Mouse (Mus musculus): ENCODE measurements at regions not wholly inside any gene's neighbourhood (a gene's known extent, or its start where the extent isn't known, plus 50 kb on each side); places are given as distances from the start of the nearest gene placed in this dataset.
A peak's percentile ranks its signal among the peaks of the same experiment; 100 is the strongest.

- Histone ChIP-seq H3K27ac (ENCODE audit: low read depth, low read length) (no peak overlapping the region), H3K9ac (ENCODE audit: low read length) (no peak overlapping the region), H3K4me2 (ENCODE audit: low read length) (no peak overlapping the region)
Measured at GRCm38 (mm10) chr14:46647319-46647974, 112.9 kb upstream of the Cdkn3 start.

GRCm38 (mm10) chr14:46646673-46647318 is 113.5 kb upstream of the Cdkn3 start:
- no peaks in the 10 kb centered on the region for H3K4me1 ChIP-seq (ENCODE audit: control insufficient read depth, insufficient read depth, low read length)
- H3K27ac ChIP-seq (ENCODE audit: low read depth, low read length): no peak overlapping the region
- peaks cover 53% of the 10 kb centered on the region for H3K27me3 ChIP-seq (replicated peaks; ENCODE audit: control insufficient read depth, insufficient read depth, low read length)
- WGBS: 67% methylated on average over 14 of the region's 14 CpGs
- no peak overlapping the region for H3K9ac ChIP-seq (ENCODE audit: low read length)
- no peaks in the 10 kb centered on the region for H3K9me3 ChIP-seq (replicated peaks; ENCODE audit: control insufficient read depth, low read length)
- DNase-seq (ENCODE audit: low spot score) (no peak), ATAC-seq (no peak)
- H3K4me3 ChIP-seq (ENCODE audit: low read depth, low read length): no peak overlapping the region
- no peak overlapping the region for H3K4me2 ChIP-seq (ENCODE audit: low read length)
- no peaks in the 10 kb centered on the region for H3K36me3 ChIP-seq (ENCODE audit: control insufficient read depth, insufficient read depth, low read length)

More at GRCm38 (mm10) chr14:46647319-46647974, 112.9 kb upstream of the Cdkn3 start:
- DNase-seq (ENCODE audit: low spot score) (peak; percentile 24), ATAC-seq (peak; percentile 10; the same call in 1 of the 2 replicates)
- Histone ChIP-seq H3K4me3 (ENCODE audit: low read depth, low read length) (no peak overlapping the region), H3K36me3 (ENCODE audit: control insufficient read depth, insufficient read depth, low read length) (no peaks in the 10 kb centered on the region), H3K27me3 (replicated peaks; ENCODE audit: control insufficient read depth, insufficient read depth, low read length) (peaks cover 46% of the 10 kb centered on the region), H3K4me1 (ENCODE audit: control insufficient read depth, insufficient read depth, low read length) (no peaks in the 10 kb centered on the region), H3K9me3 (replicated peaks; ENCODE audit: control insufficient read depth, low read length) (no peaks in the 10 kb centered on the region)
- 54% methylated on average over 12 of the region's 12 CpGs for WGBS

DNA sequence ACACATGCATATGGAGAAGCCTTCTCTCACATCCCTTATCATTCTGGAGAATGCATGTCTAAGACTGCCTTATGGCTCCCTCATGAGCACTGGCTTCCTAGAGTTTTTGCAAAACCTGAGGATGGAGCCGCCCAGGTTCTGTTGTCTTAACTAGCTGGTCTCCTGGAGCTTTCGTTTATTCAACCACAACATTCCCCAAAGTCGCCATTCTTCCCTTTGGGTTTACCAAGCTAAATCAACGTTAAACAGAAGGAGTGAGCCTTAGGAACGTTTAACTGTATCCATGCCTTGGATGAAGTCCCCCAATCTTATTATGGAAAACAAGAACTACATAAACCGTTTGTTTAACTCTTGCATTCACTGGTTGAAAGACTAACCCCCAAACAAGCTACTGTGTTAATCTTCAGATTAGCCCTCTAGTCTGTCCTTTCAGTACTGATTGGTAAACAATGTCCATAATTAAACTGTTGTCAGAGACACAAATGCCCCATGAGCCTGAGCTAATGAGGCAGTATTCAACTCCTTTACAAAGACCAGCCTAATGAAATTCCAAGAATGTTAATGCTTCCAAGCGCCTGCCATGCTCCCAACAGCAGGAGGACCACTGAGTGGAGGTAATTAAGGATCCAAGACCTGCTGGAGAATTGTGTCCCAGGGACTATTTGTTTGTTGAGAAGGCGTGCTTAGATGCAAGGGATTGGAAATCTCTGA is 121.1 kb upstream of the Cdkn3 start:
- H3K4me2 ChIP-seq (ENCODE audit: low read length): no peak overlapping the region
- no peak overlapping the region for H3K4me3 ChIP-seq (ENCODE audit: low read depth, low read length)
- H3K9ac ChIP-seq (ENCODE audit: low read length): no peak overlapping the region
- H3K36me3 ChIP-seq (ENCODE audit: control insufficient read depth, insufficient read depth, low read length): no peaks in the 10 kb centered on the region
- no peaks in the 10 kb centered on the region for H3K9me3 ChIP-seq (replicated peaks; ENCODE audit: control insufficient read depth, low read length)
- H3K27ac ChIP-seq (ENCODE audit: low read depth, low read length): no peak overlapping the region
- H3K4me1 ChIP-seq (ENCODE audit: control insufficient read depth, insufficient read depth, low read length): no peaks in the 10 kb centered on the region
- WGBS: 2% methylated on average over 8 of the region's 8 CpGs
- peaks cover 85% of the 10 kb centered on the region for H3K27me3 ChIP-seq (replicated peaks; ENCODE audit: control insufficient read depth, insufficient read depth, low read length)
- DNase-seq (ENCODE audit: low spot score): peak; percentile 73
- peak; percentile 81 for ATAC-seq

DNA sequence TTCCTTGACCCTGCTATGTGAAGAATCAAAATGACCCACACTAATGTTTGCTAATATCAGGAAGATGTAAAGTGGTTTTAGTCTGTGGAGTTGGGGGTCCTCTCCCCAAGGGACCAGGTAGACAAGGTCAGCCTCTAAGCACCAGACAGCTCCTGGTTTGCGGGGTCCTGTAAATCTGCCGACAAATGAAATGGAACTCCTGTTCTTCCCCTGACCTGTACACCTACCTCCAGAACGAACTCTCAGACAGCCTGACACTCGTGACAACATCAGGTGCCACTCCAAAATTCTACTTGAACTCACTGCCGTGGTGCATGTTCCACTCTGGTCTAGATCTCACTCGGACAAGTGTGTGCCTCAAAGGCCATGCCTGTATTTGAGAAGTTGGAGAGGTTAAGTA is 121.8 kb upstream of the Cdkn3 start:
- 77% methylated on average over 6 of the region's 6 CpGs for WGBS

GRCm38 (mm10) chr14:46637240-46637639 is 123.1 kb upstream of the Cdkn3 start:
- no peak overlapping the region for H3K4me2 ChIP-seq (ENCODE audit: low read length)

More for the DNA sequence above, 121.8 kb upstream of the Cdkn3 start:
- Histone ChIP-seq H3K9ac (ENCODE audit: low read length) (no peak overlapping the region), H3K4me2 (ENCODE audit: low read length) (no peak overlapping the region), H3K27me3 (replicated peaks; ENCODE audit: control insufficient read depth, insufficient read depth, low read length) (peaks cover 86% of the 10 kb centered on the region), H3K4me1 (ENCODE audit: control insufficient read depth, insufficient read depth, low read length) (no peaks in the 10 kb centered on the region), H3K36me3 (ENCODE audit: control insufficient read depth, insufficient read depth, low read length) (no peaks in the 10 kb centered on the region), H3K9me3 (replicated peaks; ENCODE audit: control insufficient read depth, low read length) (no peaks in the 10 kb centered on the region), H3K4me3 (ENCODE audit: low read depth, low read length) (no peak overlapping the region), H3K27ac (ENCODE audit: low read depth, low read length) (no peak overlapping the region)
- DNase-seq (ENCODE audit: low spot score) (no peak), ATAC-seq (no peak)

GRCm38 (mm10) chr14:46636364-46636763 is 124.0 kb upstream of the Cdkn3 start:
- peaks cover 81% of the 10 kb centered on the region for H3K27me3 ChIP-seq (replicated peaks; ENCODE audit: control insufficient read depth, insufficient read depth, low read length)
- no peak overlapping the region for H3K4me2 ChIP-seq (ENCODE audit: low read length)
- no peaks in the 10 kb centered on the region for H3K4me1 ChIP-seq (ENCODE audit: control insufficient read depth, insufficient read depth, low read length)
- H3K27ac ChIP-seq (ENCODE audit: low read depth, low read length): no peak overlapping the region
- H3K9me3 ChIP-seq (replicated peaks; ENCODE audit: control insufficient read depth, low read length): no peaks in the 10 kb centered on the region
- H3K36me3 ChIP-seq (ENCODE audit: control insufficient read depth, insufficient read depth, low read length): no peaks in the 10 kb centered on the region
- WGBS: 85% methylated on average over 6 of the region's 6 CpGs
- DNase-seq (ENCODE audit: low spot score): no peak
- no peak for ATAC-seq
- no peak overlapping the region for H3K9ac ChIP-seq (ENCODE audit: low read length)
- H3K4me3 ChIP-seq (ENCODE audit: low read depth, low read length): no peak overlapping the region

More at GRCm38 (mm10) chr14:46637240-46637639, 123.1 kb upstream of the Cdkn3 start:
- H3K36me3 ChIP-seq (ENCODE audit: control insufficient read depth, insufficient read depth, low read length): no peaks in the 10 kb centered on the region
- peaks cover 86% of the 10 kb centered on the region for H3K27me3 ChIP-seq (replicated peaks; ENCODE audit: control insufficient read depth, insufficient read depth, low read length)
- no peaks in the 10 kb centered on the region for H3K9me3 ChIP-seq (replicated peaks; ENCODE audit: control insufficient read depth, low read length)
- no peak overlapping the region for H3K9ac ChIP-seq (ENCODE audit: low read length)
- DNase-seq (ENCODE audit: low spot score) (peak; percentile 47), ATAC-seq (peak; percentile 33; the same call in 1 of the 2 replicates)
- no peak overlapping the region for H3K27ac ChIP-seq (ENCODE audit: low read depth, low read length)
- no peak overlapping the region for H3K4me3 ChIP-seq (ENCODE audit: low read depth, low read length)
- 55% methylated on average over 5 of the region's 5 CpGs for WGBS
- H3K4me1 ChIP-seq (ENCODE audit: control insufficient read depth, insufficient read depth, low read length): no peaks in the 10 kb centered on the region

GRCm38 (mm10) chr14:46635322-46635721 is 125.0 kb upstream of the Cdkn3 start:
- WGBS: 73% methylated on average over 3 of the region's 3 CpGs
- no peaks in the 10 kb centered on the region for H3K4me1 ChIP-seq (ENCODE audit: control insufficient read depth, insufficient read depth, low read length)
- no peaks in the 10 kb centered on the region for H3K36me3 ChIP-seq (ENCODE audit: control insufficient read depth, insufficient read depth, low read length)
- no peak for ATAC-seq
- H3K9ac ChIP-seq (ENCODE audit: low read length): no peak overlapping the region
- DNase-seq (ENCODE audit: low spot score): no peak
- peaks cover 75% of the 10 kb centered on the region for H3K27me3 ChIP-seq (replicated peaks; ENCODE audit: control insufficient read depth, insufficient read depth, low read length)
- H3K4me3 ChIP-seq (ENCODE audit: low read depth, low read length): no peak overlapping the region
- H3K27ac ChIP-seq (ENCODE audit: low read depth, low read length): no peak overlapping the region
- H3K4me2 ChIP-seq (ENCODE audit: low read length): no peak overlapping the region
- no peaks in the 10 kb centered on the region for H3K9me3 ChIP-seq (replicated peaks; ENCODE audit: control insufficient read depth, low read length)

GRCm38 (mm10) chr14:46634656-46635244 is 125.6 kb upstream of the Cdkn3 start:
- H3K27ac ChIP-seq (ENCODE audit: low read depth, low read length): no peak overlapping the region
- H3K27me3 ChIP-seq (replicated peaks; ENCODE audit: control insufficient read depth, insufficient read depth, low read length): peaks cover 73% of the 10 kb centered on the region
- 66% methylated on average over 12 of the region's 12 CpGs for WGBS
- H3K4me1 ChIP-seq (ENCODE audit: control insufficient read depth, insufficient read depth, low read length): no peaks in the 10 kb centered on the region
- H3K4me3 ChIP-seq (ENCODE audit: low read depth, low read length): no peak overlapping the region
- DNase-seq (ENCODE audit: low spot score) (no peak), ATAC-seq (no peak)
- no peaks in the 10 kb centered on the region for H3K36me3 ChIP-seq (ENCODE audit: control insufficient read depth, insufficient read depth, low read length)
- H3K9ac ChIP-seq (ENCODE audit: low read length): no peak overlapping the region
- H3K9me3 ChIP-seq (replicated peaks; ENCODE audit: control insufficient read depth, low read length): no peaks in the 10 kb centered on the region; the same call in 1 of the 2 replicates
- no peak overlapping the region for H3K4me2 ChIP-seq (ENCODE audit: low read length)
